Mouse (Mus musculus) adrenal gland, adult 18-20 months (tissue): Measurements from ENCODE around the gene Nmrk1. TPM values are rescaled to one million over a fixed set of nuclear protein-coding genes. Genes with fewer than 3 reads are reported as not detected.
"Not testable (repeated sequence)": the region's sequence is repeated elsewhere in the genome, so short reads cannot be mapped to it uniquely, and the experiment has no call there.

ENCODE experiments used
- DNase-seq, 2 experiments: peaks; one replicate each; pipeline ENCODE4 v3.0.0; 2021 to 2022; ENCODE audit warnings: low spot score in 2 of 2
- long read RNA-seq, 2 experiments: library from polyadenylated mRNA; stranded (forward); transcript quantifications; one replicate each; pipeline ENCODE4 v2.0.0; 2021
- total RNA-seq, 2 experiments: library from RNA; stranded (reverse); gene quantifications; 1 replicate in 1 of 2; 2 replicates in 1 of 2; pipeline ENCODE4 v1.2.3; 2021

The Nmrk1 gene
- total RNA-seq = 10 to 100 TPM; 11.1 to 14.3 TPM
- long read RNA-seq, experiment 1, transcript Nmrk1-206 (9 exons, 1,940 nt) = major isoform, 9 of 11 reads
- long read RNA-seq, experiment 1, partial matches to known transcripts = 0 of 11 reads
- long read RNA-seq, experiment 1, other reads (novel, unspliced or antisense) = 2 of 11 reads
- long read RNA-seq, experiment 2, transcript Nmrk1-206 (9 exons, 1,940 nt) = major isoform, 15 of 22 reads
- long read RNA-seq, experiment 2, partial matches to known transcripts = 1 of 22 reads
- long read RNA-seq, experiment 2, other reads (novel, unspliced or antisense) = 6 of 22 reads

GRCm38 (mm10) chr19:18631644-18632219 is at the start of gene Nmrk1, which contains the start of gene Ostf1:
Gene Nmrk1 (plus strand): TSS chr19:18631950.
Gene Ostf1 (minus strand): TSS chr19:18631823.
- DNase-seq = peak; percentile 99

- no peak for DNase-seq
Observed at GRCm38 (mm10) chr19:18582226-18582625, 49.5 kb upstream of the Nmrk1 start.

GRCm38 (mm10) chr19:18582887-18583286 is 48.9 kb upstream of the Nmrk1 start:
- DNase-seq = no peak

GRCm38 (mm10) chr19:18583706-18584105 is 48.0 kb upstream of the Nmrk1 start:
- no peak for DNase-seq

GRCm38 (mm10) chr19:18584621-18585020 is 47.1 kb upstream of the Nmrk1 start:
- DNase-seq = no peak

- DNase-seq = no peak
Observed at GRCm38 (mm10) chr19:18587118-18587517, 44.6 kb upstream of the Nmrk1 start.

- DNase-seq = no peak
Observed at GRCm38 (mm10) chr19:18588243-18588642, 43.5 kb upstream of the Nmrk1 start.

- DNase-seq = not testable (repeated sequence)
Observed at GRCm38 (mm10) chr19:18588801-18589200, 42.9 kb upstream of the Nmrk1 start.

- DNase-seq = no peak
Observed at GRCm38 (mm10) chr19:18589276-18589675, 42.5 kb upstream of the Nmrk1 start.

GRCm38 (mm10) chr19:18590234-18590633 is 41.5 kb upstream of the Nmrk1 start:
- DNase-seq = no peak

- no peak for DNase-seq
Observed at GRCm38 (mm10) chr19:18590942-18591354, 40.8 kb upstream of the Nmrk1 start.

GRCm38 (mm10) chr19:18592919-18593318 is 38.8 kb upstream of the Nmrk1 start:
- DNase-seq = no peak

- no peak for DNase-seq
Observed at GRCm38 (mm10) chr19:18593722-18594121, 38.0 kb upstream of the Nmrk1 start.

GRCm38 (mm10) chr19:18596876-18597275 is 34.9 kb upstream of the Nmrk1 start:
- DNase-seq = no peak

GRCm38 (mm10) chr19:18597772-18598171 is 34.0 kb upstream of the Nmrk1 start:
- no peak for DNase-seq

GRCm38 (mm10) chr19:18598265-18598926 is 33.4 kb upstream of the Nmrk1 start:
- peak in 1 of 2 experiments; percentile 25 for DNase-seq

GRCm38 (mm10) chr19:18599051-18599450 is 32.7 kb upstream of the Nmrk1 start:
- DNase-seq = peak in 1 of 2 experiments; percentile 28

GRCm38 (mm10) chr19:18599650-18600049 is 32.1 kb upstream of the Nmrk1 start:
- no peak for DNase-seq

GRCm38 (mm10) chr19:18600611-18601010 is 31.1 kb upstream of the Nmrk1 start:
- no peak for DNase-seq

GRCm38 (mm10) chr19:18603011-18603410 is 28.7 kb upstream of the Nmrk1 start:
- no peak for DNase-seq

- DNase-seq = no peak
Observed at GRCm38 (mm10) chr19:18607907-18608306, 23.8 kb upstream of the Nmrk1 start.

GRCm38 (mm10) chr19:18608975-18609374 is 22.8 kb upstream of the Nmrk1 start:
- no peak for DNase-seq
